Mouse (Mus musculus) midbrain, embryonic 16.5 days (tissue): ENCODE measurements around the gene Mrvi1. TPM values are rescaled to one million over a fixed set of nuclear protein-coding genes. Genes with fewer than 3 reads are reported as not detected.

Experiments used
- ATAC-seq: fragments of 200-750 bp; cut with Nextera tagmentation; 2 replicates; pipeline ENCODE4 v1.8.0; 2017; ENCODE audit warnings: moderate TSS enrichment
- H3K27ac ChIP-seq: fragments of 300-500 bp; sonication (generic); 2 replicates; pipeline ENCODE4 v1.5.1; 2014; ENCODE audit warnings: mild to moderate bottlenecking, low read length, mixed read lengths
- H3K27me3 ChIP-seq: fragments of 300-500 bp; sonication (generic); 2 replicates; pipeline ENCODE4 v1.6.1; 2014; ENCODE audit warnings: low read depth, low read length, mixed read lengths; ENCODE audit not compliant: control insufficient read depth, insufficient read depth
- H3K36me3 ChIP-seq: fragments of 300-500 bp; sonication (generic); 2 replicates; pipeline ENCODE4 v1.6.1; 2014; ENCODE audit warnings: mild to moderate bottlenecking, low read length, moderate library complexity, mixed read lengths; ENCODE audit not compliant: control insufficient read depth, insufficient read depth
- H3K4me1 ChIP-seq: fragments of 300-500 bp; sonication (generic); 2 replicates; pipeline ENCODE4 v1.6.1; 2014; ENCODE audit warnings: mild to moderate bottlenecking, low read length, mixed read lengths; ENCODE audit not compliant: control insufficient read depth, insufficient read depth
- H3K4me2 ChIP-seq: fragments of 300-500 bp; sonication (generic); 2 replicates; pipeline ENCODE4 v1.6.1; 2014; ENCODE audit warnings: mild to moderate bottlenecking, low read length, mixed read lengths
- H3K4me3 ChIP-seq: fragments of 300-500 bp; sonication (generic); 2 replicates; pipeline ENCODE4 v1.5.1; 2014; ENCODE audit warnings: low read depth, mild to moderate bottlenecking, low read length, moderate library complexity, mixed read lengths
- H3K9ac ChIP-seq: fragments of 300-500 bp; sonication (generic); 2 replicates; pipeline ENCODE4 v1.6.1; 2014; ENCODE audit warnings: low read depth, low read length, mixed read lengths
- H3K9me3 ChIP-seq: fragments of 300-500 bp; sonication (generic); replicated peaks from 2 replicates; pipeline ENCODE4 v1.6.1; 2014; ENCODE audit warnings: mild to moderate bottlenecking, low read length, mixed read lengths; ENCODE audit not compliant: control insufficient read depth, poor library complexity, severe bottlenecking
- WGBS: fragments of 180-500 bp; shearing (Covaris S2); extraction: QIAGEN DNeasy Blood & Tissue Kit; methylation state at CpG from one replicate; pipeline ENCODE4 v1.1.7; 2014; 5-methylcytosine and 5-hydroxymethylcytosine counted together
- polyA plus RNA-seq: library from polyadenylated mRNA; unstranded; fragments of >200 nt; fragmentation: Nextera tagmentation; extraction: Ambion mirVana; gene quantifications from 2 replicates; pipeline ENCODE4 v1.2.1, GENCODE M21; 2015

The Mrvi1 gene
- polyA plus RNA-seq, 1 experiment from 2014 or later, result 0.77 TPM

DNA sequence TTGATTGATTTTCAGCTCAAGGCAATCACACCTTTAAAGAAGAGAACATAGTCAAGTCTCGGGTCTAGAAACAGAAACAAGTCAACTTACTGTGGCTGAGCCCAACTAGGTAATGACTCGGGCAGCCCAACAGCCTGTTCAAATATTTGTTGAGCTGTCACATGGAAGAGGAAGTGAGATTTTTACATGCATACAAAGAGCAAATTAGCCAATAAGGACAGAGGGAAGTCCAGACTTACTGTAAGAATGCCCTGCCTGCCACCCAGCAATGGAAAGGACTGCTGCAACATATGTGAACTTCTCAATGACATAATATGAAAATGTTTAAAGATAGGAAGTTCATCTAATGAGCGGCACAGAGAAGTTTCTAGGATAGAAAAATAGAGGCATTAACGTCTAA is 141.9 kb downstream of the Mrvi1 start:
- no peak overlapping the region for H3K4me2 ChIP-seq
- peaks cover 6% of the 10 kb centered on the region for H3K4me1 ChIP-seq
- 83% methylated on average over 4 of the region's 4 CpGs for WGBS
- H3K9ac ChIP-seq, result no peak overlapping the region
- no peaks in the 10 kb centered on the region for H3K9me3 ChIP-seq
- no peaks in the 10 kb centered on the region for H3K27me3 ChIP-seq
- no peaks in the 10 kb centered on the region; the same call in 1 of the 2 replicates for H3K36me3 ChIP-seq
- no peak overlapping the region for H3K4me3 ChIP-seq
- no peak overlapping the region for H3K27ac ChIP-seq
- no peak for ATAC-seq

DNA sequence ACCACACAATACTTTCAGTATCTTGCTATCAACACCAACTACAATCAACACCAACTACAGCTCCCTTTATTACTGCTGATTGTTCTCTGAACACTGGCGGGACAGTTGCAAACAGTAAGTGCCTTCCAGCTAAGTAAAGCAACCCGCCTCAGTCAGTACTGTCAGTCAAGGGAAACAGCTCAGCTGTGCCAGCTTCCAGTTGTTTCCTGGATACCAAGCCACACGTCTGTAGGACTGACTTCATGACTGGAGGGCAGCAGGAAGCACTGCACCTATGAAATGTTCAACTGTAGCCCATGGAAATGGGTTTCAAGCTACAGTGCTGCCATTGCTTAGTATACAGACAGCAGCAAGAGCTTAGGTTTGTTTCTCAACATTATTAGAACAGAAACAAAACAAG is 147.7 kb downstream of the Mrvi1 start:
- Histone ChIP-seq H3K9ac (no peak overlapping the region), H3K27me3 (no peaks in the 10 kb centered on the region), H3K36me3 (no peaks in the 10 kb centered on the region; the same call in 1 of the 2 replicates), H3K4me1 (no peaks in the 10 kb centered on the region), H3K4me3 (no peak overlapping the region), H3K9me3 (no peaks in the 10 kb centered on the region), H3K4me2 (no peak overlapping the region), H3K27ac (no peak overlapping the region)
- WGBS, result 76% methylated on average over 3 of the region's 3 CpGs
- ATAC-seq, result no peak

DNA sequence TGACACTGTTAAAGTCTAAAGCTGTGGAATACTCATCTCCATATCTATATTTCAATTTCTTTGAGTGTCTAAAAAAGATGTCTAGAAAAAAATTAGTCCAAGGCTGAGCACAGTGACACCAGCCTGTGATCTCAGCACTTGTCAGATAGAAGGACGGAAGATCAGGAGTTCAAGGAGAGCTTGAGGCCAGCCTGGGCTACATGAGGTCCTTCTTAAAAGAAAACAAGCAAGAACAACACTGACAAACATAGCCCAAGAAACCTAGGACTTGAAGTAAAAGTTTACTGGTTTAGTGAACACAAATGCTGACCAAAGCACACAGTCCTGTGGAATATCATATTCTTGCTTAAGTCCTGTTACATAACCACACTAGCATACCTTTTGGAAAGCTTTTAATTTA is 148.2 kb downstream of the Mrvi1 start:
- 92% methylated on average over 1 of the region's 1 CpGs for WGBS
- H3K9me3 ChIP-seq, result no peaks in the 10 kb centered on the region
- peaks cover 4% of the 10 kb centered on the region; the same call in 1 of the 2 replicates for H3K36me3 ChIP-seq
- no peak overlapping the region for H3K27ac ChIP-seq
- ATAC-seq, result no peak
- no peak overlapping the region for H3K9ac ChIP-seq
- H3K27me3 ChIP-seq, result no peaks in the 10 kb centered on the region
- H3K4me1 ChIP-seq, result no peaks in the 10 kb centered on the region
- H3K4me3 ChIP-seq, result no peak overlapping the region
- no peak overlapping the region for H3K4me2 ChIP-seq

DNA sequence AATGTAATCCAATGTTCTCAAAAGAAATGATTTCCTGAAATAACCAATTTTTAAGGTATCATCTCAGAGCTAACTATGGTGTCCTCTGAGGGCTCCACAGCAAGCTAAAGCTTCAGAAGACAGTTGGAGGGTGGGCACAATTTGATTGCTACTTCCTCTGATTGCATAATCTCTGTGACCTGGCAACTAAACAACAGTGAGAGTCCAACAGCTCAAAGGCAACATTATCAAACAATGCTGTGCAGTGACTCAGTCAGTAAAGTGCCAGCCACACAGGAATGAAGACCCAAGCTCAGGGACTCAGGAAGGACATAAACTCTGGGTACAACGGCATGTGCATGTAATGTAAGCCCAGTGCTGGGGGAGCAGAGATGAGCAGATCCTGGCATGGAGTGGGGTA is 149.2 kb downstream of the Mrvi1 start:
- Histone ChIP-seq H3K9me3 (no peaks in the 10 kb centered on the region), H3K4me3 (no peak overlapping the region), H3K27ac (no peak overlapping the region), H3K27me3 (no peaks in the 10 kb centered on the region), H3K4me2 (no peak overlapping the region), H3K4me1 (no peaks in the 10 kb centered on the region), H3K36me3 (peaks cover 7% of the 10 kb centered on the region; the same call in 1 of the 2 replicates), H3K9ac (no peak overlapping the region)
- WGBS, result 94% methylated on average over 1 of the region's 1 CpGs
- no peak for ATAC-seq

DNA sequence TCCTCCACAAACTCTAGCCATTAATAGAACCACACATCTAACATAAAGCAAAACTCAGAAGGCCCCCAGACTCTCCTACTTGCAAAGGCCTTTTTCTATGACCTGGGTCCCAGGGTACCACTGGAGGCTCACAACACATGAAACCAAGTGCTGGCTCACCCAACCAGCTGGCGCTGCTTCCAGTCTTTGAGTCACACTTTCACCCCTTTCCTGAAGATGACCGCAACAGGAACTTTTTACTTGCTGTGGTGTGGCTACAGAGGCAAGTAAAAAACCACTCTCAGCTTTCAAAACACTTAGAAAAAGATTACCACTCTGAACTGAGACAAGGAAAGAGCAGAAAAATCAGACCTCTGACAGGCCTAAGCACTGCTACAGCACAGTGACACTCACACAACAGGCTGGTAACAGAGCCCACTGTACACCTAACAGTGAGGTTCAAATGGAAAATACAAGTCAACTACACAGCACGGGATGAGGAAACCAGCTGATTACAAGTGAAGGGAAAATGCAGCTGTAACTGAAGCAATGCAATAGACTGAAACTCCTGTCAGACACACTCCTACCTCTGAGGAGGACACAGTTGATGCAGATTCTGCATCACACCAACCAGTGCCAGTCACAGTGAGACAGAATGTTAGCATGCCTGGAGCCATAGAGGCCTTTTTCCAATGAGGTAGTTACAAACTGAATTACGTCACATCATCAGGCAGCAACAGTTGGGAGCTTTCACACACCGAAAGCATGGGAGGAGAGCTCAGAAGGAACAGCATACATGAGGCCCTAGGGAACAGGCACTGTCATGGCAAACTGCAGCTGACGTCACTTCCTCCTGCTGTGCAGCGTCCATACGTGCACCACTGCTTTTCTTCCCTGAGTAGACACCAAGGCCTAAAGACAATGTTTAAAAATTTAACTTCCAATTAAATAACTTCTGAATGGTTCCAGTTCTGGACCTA is 158.0 kb downstream of the Mrvi1 start:
- no peaks in the 10 kb centered on the region for H3K4me1 ChIP-seq
- H3K27ac ChIP-seq, result no peak overlapping the region
- peaks cover 13% of the 10 kb centered on the region; the same call in 1 of the 2 replicates for H3K36me3 ChIP-seq
- ATAC-seq, result no peak
- no peak overlapping the region for H3K9ac ChIP-seq
- H3K4me3 ChIP-seq, result no peak overlapping the region
- no peak overlapping the region for H3K4me2 ChIP-seq
- no peaks in the 10 kb centered on the region for H3K27me3 ChIP-seq
- H3K9me3 ChIP-seq, result no peaks in the 10 kb centered on the region
- WGBS, result 89% methylated on average over 8 of the region's 8 CpGs

DNA sequence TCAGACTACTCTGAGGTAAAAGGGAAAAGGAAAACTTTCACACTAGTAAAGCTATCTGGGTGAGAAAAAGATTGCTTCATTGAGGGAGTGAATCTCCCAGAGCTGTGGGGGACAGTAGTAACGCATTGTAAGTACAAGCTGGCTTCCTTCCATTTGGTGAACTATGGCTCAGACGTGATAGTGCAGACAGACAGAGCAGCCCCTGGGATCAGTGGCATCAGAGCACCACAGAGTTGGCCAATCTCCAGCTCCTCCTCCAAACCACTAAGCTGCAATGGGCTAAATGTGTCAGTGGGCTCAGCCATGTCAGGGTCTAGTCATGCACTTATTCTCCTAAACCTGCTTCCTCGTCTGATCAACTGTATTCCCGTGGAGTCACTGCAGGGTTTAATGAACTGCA is 158.7 kb downstream of the Mrvi1 start:
- H3K4me1 ChIP-seq, result no peaks in the 10 kb centered on the region

DNA sequence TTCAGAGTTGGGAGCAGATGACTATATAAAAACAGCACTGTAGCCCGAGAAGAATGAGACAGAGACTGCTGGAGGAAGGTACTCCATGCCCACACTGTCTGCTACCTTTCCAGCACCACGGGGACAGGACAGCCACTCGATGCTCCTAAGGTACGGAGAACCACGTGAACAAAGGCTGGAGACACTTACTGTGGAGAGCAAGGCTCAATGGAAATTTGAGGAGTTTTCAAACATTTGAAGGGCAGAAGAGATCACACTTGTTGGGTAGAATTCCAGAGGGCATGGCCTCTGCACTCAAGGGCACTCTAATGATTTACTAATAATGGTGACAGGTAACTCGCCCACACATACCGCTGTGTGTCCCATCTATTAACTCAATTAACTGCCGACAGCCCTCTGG is 159.2 kb downstream of the Mrvi1 start:
- no peaks in the 10 kb centered on the region for H3K9me3 ChIP-seq
- no peak for ATAC-seq
- H3K9ac ChIP-seq, result no peak overlapping the region
- no peak overlapping the region for H3K4me2 ChIP-seq
- no peaks in the 10 kb centered on the region for H3K27me3 ChIP-seq
- H3K4me1 ChIP-seq, result no peaks in the 10 kb centered on the region
- peaks cover 8% of the 10 kb centered on the region; the same call in 1 of the 2 replicates for H3K36me3 ChIP-seq
- no peak overlapping the region for H3K4me3 ChIP-seq
- H3K27ac ChIP-seq, result no peak overlapping the region
- 91% methylated on average over 8 of the region's 8 CpGs for WGBS

More for the DNA sequence above, 158.7 kb downstream of the Mrvi1 start:
- Histone ChIP-seq H3K36me3 (peaks cover 11% of the 10 kb centered on the region; the same call in 1 of the 2 replicates), H3K27ac (no peak overlapping the region), H3K27me3 (no peaks in the 10 kb centered on the region), H3K9ac (no peak overlapping the region), H3K4me2 (no peak overlapping the region), H3K4me3 (no peak overlapping the region), H3K9me3 (no peaks in the 10 kb centered on the region)
- 82% methylated on average over 4 of the region's 4 CpGs for WGBS
- ATAC-seq, result no peak

DNA sequence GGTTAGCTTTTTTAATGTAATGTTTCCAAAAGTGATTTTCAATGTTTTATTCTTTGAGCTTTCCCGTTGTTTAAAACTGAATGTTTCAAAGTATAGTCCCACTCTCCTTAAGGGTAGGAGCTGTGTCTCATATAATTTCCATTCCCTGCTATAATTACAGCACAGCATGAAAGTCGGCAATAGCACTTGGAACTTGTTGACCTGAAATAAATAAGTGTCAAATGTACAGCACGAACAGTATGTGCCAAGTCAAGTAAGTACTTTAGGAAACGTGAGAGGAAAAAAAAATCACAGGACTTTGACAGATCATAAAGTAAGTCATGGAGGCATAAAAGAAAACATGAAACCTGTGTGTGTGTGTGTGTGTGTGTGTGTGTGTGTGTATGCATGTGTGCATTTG is 160.2 kb downstream of the Mrvi1 start:
- H3K9me3 ChIP-seq, result no peaks in the 10 kb centered on the region
- H3K4me3 ChIP-seq, result no peak overlapping the region
- ATAC-seq, result no peak
- H3K27ac ChIP-seq, result no peak overlapping the region
- no peaks in the 10 kb centered on the region for H3K27me3 ChIP-seq
- H3K36me3 ChIP-seq, result peaks cover 7% of the 10 kb centered on the region; the same call in 1 of the 2 replicates
- 76% methylated on average over 4 of the region's 4 CpGs for WGBS
- H3K4me2 ChIP-seq, result no peak overlapping the region
- H3K9ac ChIP-seq, result no peak overlapping the region
- H3K4me1 ChIP-seq, result no peaks in the 10 kb centered on the region

DNA sequence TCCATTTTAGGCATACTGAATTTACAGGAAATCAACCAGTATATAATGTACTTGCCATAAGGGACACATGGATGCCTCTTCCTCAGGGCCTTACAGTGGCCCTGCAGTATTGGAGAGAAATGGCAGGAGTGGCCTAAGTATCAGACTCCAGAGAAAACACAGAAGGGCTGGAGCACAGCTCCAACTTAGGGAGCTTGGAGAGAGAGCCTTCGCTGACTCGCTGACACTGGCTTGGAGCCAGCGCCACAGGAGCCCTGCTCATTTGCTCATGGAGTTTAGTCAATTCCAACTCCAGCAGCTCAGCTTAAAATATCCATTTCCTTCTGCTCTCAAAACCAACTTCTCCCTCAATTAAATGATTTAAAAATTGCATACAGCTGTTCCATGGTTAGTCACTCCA is 160.6 kb downstream of the Mrvi1 start:
- Histone ChIP-seq H3K27me3 (no peaks in the 10 kb centered on the region), H3K9me3 (no peaks in the 10 kb centered on the region), H3K27ac (no peak overlapping the region), H3K4me3 (no peak overlapping the region), H3K4me1 (no peaks in the 10 kb centered on the region), H3K36me3 (peaks cover 7% of the 10 kb centered on the region; the same call in 1 of the 2 replicates), H3K9ac (no peak overlapping the region), H3K4me2 (no peak overlapping the region)
- no peak for ATAC-seq
- WGBS, result 80% methylated on average over 3 of the region's 3 CpGs
